Comparison of ENCODE assay signal across 8 mouse cellular contexts in genomic region chrX:136172786-136173185, GRCm38 (mm10). TPM values are rescaled to one million over a fixed set of nuclear protein-coding genes. Genes with fewer than 3 reads are reported as not detected.
DNase-seq lines count a peak whose midpoint lies in the region; ATAC-seq and TF ChIP-seq lines count a peak whose summit lies in the region.

No protein-coding gene starts in this region.

- H3K36me3 ChIP-seq in heart, embryonic 12.5 days: no peaks in the 10 kb centered on the region; the same call in 1 of the 2 replicates
- no peaks in the 10 kb centered on the region for H3K36me3 ChIP-seq in hindbrain, embryonic 11.5 days (ENCODE audit: control insufficient read depth, insufficient read depth, low read length)

- TF ChIP-seq CTCF in brain, embryonic 14.5 days (IDR thresholded peaks at IDR 0.05; ENCODE audit: borderline replicate concordance, extremely low read depth, insufficient read depth, insufficient read length): no peak

- intact Hi-C loops in heart, postnatal 36 days (cut with DNase I): loop anchor here (5.0 kb wide), 1 partner anchor 75 kb away; the partner anchor contains the start of gene Tceal9

- H3K9me3 ChIP-seq in heart, embryonic 12.5 days (replicated peaks): no peaks in the 10 kb centered on the region
- H3K9me3 ChIP-seq in hindbrain, embryonic 11.5 days (ENCODE audit: control insufficient read depth, low read length): no peaks in the 10 kb centered on the region

- ATAC-seq in heart, embryonic 12.5 days (ENCODE audit: insufficient number of reproducible peaks, low FRiP score): no peak
- no peak for ATAC-seq in hindbrain, embryonic 11.5 days (ENCODE audit: low FRiP score)
- no peak for ATAC-seq in megakaryocyte progenitor cell, adult 5-6 weeks (replicated peaks; ENCODE audit: poor library complexity)

- peak overlapping the region; percentile 55 for H3K4me2 ChIP-seq in heart, embryonic 12.5 days
- H3K4me2 ChIP-seq in hindbrain, embryonic 11.5 days (replicated peaks; ENCODE audit: low read depth, low read length): no peak overlapping the region

- TF ChIP-seq POLR2A in brain, embryonic 14.5 days (IDR thresholded peaks at IDR 0.05; ENCODE audit: borderline replicate concordance, extremely low read depth, insufficient read depth, insufficient read length, poor library complexity, severe bottlenecking): no peak

- no peak for DNase-seq in heart, postnatal 36 days
- DNase-seq in brain, embryonic 14.5 days (ENCODE audit: low read depth): peak; percentile 60
- peak; percentile 40 for DNase-seq in hindbrain, embryonic 11.5 days (ENCODE audit: low spot score)
- peak; percentile 16 for DNase-seq in mesoderm, embryonic 11.5 days (ENCODE audit: low read depth, low spot score)
- DNase-seq in layer of hippocampus, adult 8-10 months (ENCODE audit: low spot score in 2 of 2): no peak
- no peak for DNase-seq in gastrocnemius, adult 18-20 months (ENCODE audit: low spot score)

- no peaks in the 10 kb centered on the region for H3K4me1 ChIP-seq in heart, embryonic 12.5 days (replicated peaks)
- no peaks in the 10 kb centered on the region for H3K4me1 ChIP-seq in hindbrain, embryonic 11.5 days (replicated peaks; ENCODE audit: control insufficient read depth, insufficient read depth, low read length)

- WGBS in heart, embryonic 12.5 days: 31% methylated on average over 10 of the region's 10 CpGs
- 22% methylated on average over 10 of the region's 10 CpGs for WGBS in hindbrain, embryonic 11.5 days

- H3K9ac ChIP-seq in heart, embryonic 12.5 days: no peak overlapping the region
- H3K9ac ChIP-seq in hindbrain, embryonic 11.5 days (ENCODE audit: low read depth, low read length): no peak overlapping the region

- H3K27me3 ChIP-seq in heart, embryonic 12.5 days (replicated peaks): no peaks in the 10 kb centered on the region
- H3K27me3 ChIP-seq in hindbrain, embryonic 11.5 days (ENCODE audit: control insufficient read depth, insufficient read depth, low read length): no peaks in the 10 kb centered on the region

- H3K4me3 ChIP-seq in heart, embryonic 12.5 days: peak overlapping the region; percentile 71
- H3K4me3 ChIP-seq in hindbrain, embryonic 11.5 days (ENCODE audit: low read depth, low read length): peak overlapping the region; percentile 53

- H3K27ac ChIP-seq in heart, embryonic 12.5 days (ENCODE audit: poor library complexity, severe bottlenecking): peak overlapping the region; percentile 60
- no peak overlapping the region; the same call in 1 of the 2 replicates for H3K27ac ChIP-seq in hindbrain, embryonic 11.5 days (ENCODE audit: low read depth, low read length)

RNA-seq across cellular contexts. Expression of gene Tceal8, which starts 0.6 kb away (rescaled TPM):
- polyA plus RNA-seq in heart, embryonic 12.5 days (2016; fragmentation: Nextera tagmentation; extraction: Ambion mirVana): 265 and 277 TPM in 2 replicates
- total RNA-seq in heart, postnatal 36 days (2021): 10 to 100 TPM; 17.0 to 19.2 TPM
- 76.5 and 80.0 TPM in 2 replicates for polyA plus RNA-seq in brain, embryonic 14.5 days (2012; rRNA removed)
- 227 and 238 TPM in 2 replicates for polyA plus RNA-seq in hindbrain, embryonic 11.5 days (2014; fragmentation: Nextera tagmentation; extraction: Ambion mirVana)
- 10 to 100 TPM; 30.2 to 41.4 (median 34.4) TPM for total RNA-seq in layer of hippocampus, adult 8-10 months (2022)
- 64.8 and 74.3 TPM in 2 replicates for total RNA-seq in megakaryocyte progenitor cell, adult 5-6 weeks (2015)
- total RNA-seq in megakaryocyte progenitor cell, adult 5-6 weeks (2017): 109 and 113 TPM in 2 replicates
- 10 to 100 TPM in 1 of 2 experiments, 1 to 10 TPM in 1; 3.7 to 10.3 TPM for total RNA-seq in gastrocnemius, adult 18-20 months (2021)

RNA-seq across cellular contexts. Expression of gene Tceal5, which starts 30.9 kb away (rescaled TPM):
- polyA plus RNA-seq in heart, embryonic 12.5 days (2016; fragmentation: Nextera tagmentation; extraction: Ambion mirVana): 17.3 and 18.1 TPM in 2 replicates
- under 1 TPM in 1 of 2 experiments, not detected in 1; 0.58 TPM for total RNA-seq in heart, postnatal 36 days (2021)
- 17.9 and 34.9 TPM in 2 replicates for polyA plus RNA-seq in brain, embryonic 14.5 days (2012; rRNA removed)
- polyA plus RNA-seq in hindbrain, embryonic 11.5 days (2014; fragmentation: Nextera tagmentation; extraction: Ambion mirVana): 2.6 TPM in 2 replicates
- total RNA-seq in layer of hippocampus, adult 8-10 months (2022): 100 to 1,000 TPM in 2 of 4 experiments, 10 to 100 TPM in 2; 74.5 to 139 (median 105) TPM
- 0.27 and 0.64 TPM in 2 replicates for total RNA-seq in megakaryocyte progenitor cell, adult 5-6 weeks (2015)
- 1.00 TPM in 1 of 2 replicates, not detected in the other for total RNA-seq in megakaryocyte progenitor cell, adult 5-6 weeks (2017)
- 10 to 100 TPM; 24.1 to 39.5 TPM for total RNA-seq in gastrocnemius, adult 18-20 months (2021)

RNA-seq across cellular contexts. Expression of gene Bex4, which starts 34.0 kb away (rescaled TPM):
- polyA plus RNA-seq in heart, embryonic 12.5 days (2016; fragmentation: Nextera tagmentation; extraction: Ambion mirVana): 216 and 218 TPM in 2 replicates
- 1 to 10 TPM in 1 of 2 experiments, under 1 TPM in 1; 0.49 to 1.2 TPM for total RNA-seq in heart, postnatal 36 days (2021)
- 64.7 and 73.7 TPM in 2 replicates for polyA plus RNA-seq in brain, embryonic 14.5 days (2012; rRNA removed)
- polyA plus RNA-seq in hindbrain, embryonic 11.5 days (2014; fragmentation: Nextera tagmentation; extraction: Ambion mirVana): 85.4 and 86.3 TPM in 2 replicates
- 10 to 100 TPM; 16.9 to 22.5 (median 19.1) TPM for total RNA-seq in layer of hippocampus, adult 8-10 months (2022)
- 7.7 and 8.3 TPM in 2 replicates for total RNA-seq in megakaryocyte progenitor cell, adult 5-6 weeks (2015)
- total RNA-seq in megakaryocyte progenitor cell, adult 5-6 weeks (2017): 7.4 and 17.7 TPM in 2 replicates
- total RNA-seq in gastrocnemius, adult 18-20 months (2021): not detected

RNA-seq across cellular contexts. Expression of gene Tceal7, which starts 41.8 kb away (rescaled TPM):
- 9.2 and 10.6 TPM in 2 replicates for polyA plus RNA-seq in heart, embryonic 12.5 days (2016; fragmentation: Nextera tagmentation; extraction: Ambion mirVana)
- total RNA-seq in heart, postnatal 36 days (2021): 1 to 10 TPM in 1 of 2 experiments, not detected in 1; 1.1 TPM
- 1.3 and 1.5 TPM in 2 replicates for polyA plus RNA-seq in brain, embryonic 14.5 days (2012; rRNA removed)
- polyA plus RNA-seq in hindbrain, embryonic 11.5 days (2014; fragmentation: Nextera tagmentation; extraction: Ambion mirVana): 0.82 and 1.3 TPM in 2 replicates
- total RNA-seq in layer of hippocampus, adult 8-10 months (2022): 1 to 10 TPM in 3 of 4 experiments, under 1 TPM in 1; 0.67 to 2.5 (median 2.0) TPM
- not detected in 2 replicates for total RNA-seq in megakaryocyte progenitor cell, adult 5-6 weeks (2015)
- not detected in 2 replicates for total RNA-seq in megakaryocyte progenitor cell, adult 5-6 weeks (2017)
- total RNA-seq in gastrocnemius, adult 18-20 months (2021): 10 to 100 TPM; 24.1 to 40.7 TPM

RNA-seq across cellular contexts. Expression of gene Bex1, which starts 42.5 kb away (rescaled TPM):
- polyA plus RNA-seq in heart, embryonic 12.5 days (2016; fragmentation: Nextera tagmentation; extraction: Ambion mirVana): 208 and 215 TPM in 2 replicates
- total RNA-seq in heart, postnatal 36 days (2021): 1 to 10 TPM; 2.7 to 3.1 TPM
- 157 and 187 TPM in 2 replicates for polyA plus RNA-seq in brain, embryonic 14.5 days (2012; rRNA removed)
- polyA plus RNA-seq in hindbrain, embryonic 11.5 days (2014; fragmentation: Nextera tagmentation; extraction: Ambion mirVana): 99.1 and 107 TPM in 2 replicates
- 10 to 100 TPM; 73.8 to 81.8 (median 79.0) TPM for total RNA-seq in layer of hippocampus, adult 8-10 months (2022)
- 1.8 and 4.9 TPM in 2 replicates for total RNA-seq in megakaryocyte progenitor cell, adult 5-6 weeks (2015)
- 1.9 and 2.3 TPM in 2 replicates for total RNA-seq in megakaryocyte progenitor cell, adult 5-6 weeks (2017)
- 10 to 100 TPM in 1 of 2 experiments, 1 to 10 TPM in 1; 8.6 to 43.9 TPM for total RNA-seq in gastrocnemius, adult 18-20 months (2021)

Comparison
In these comparisons a context has a peak if more than half of its experiments do, and no peak if none do; other contexts are left out.
1. DNase-seq: peak in brain, embryonic 14.5 days (single experiment), hindbrain, embryonic 11.5 days (single experiment) and mesoderm, embryonic 11.5 days (single experiment); none in heart, postnatal 36 days (0 of 2), layer of hippocampus, adult 8-10 months (0 of 2) and gastrocnemius, adult 18-20 months (single experiment).
2. RNA of gene Tceal5, which starts 30.9 kb away (total RNA-seq): 74.5 to 139 TPM in layer of hippocampus, adult 8-10 months and 24.1 to 39.5 TPM in gastrocnemius, adult 18-20 months; 0.27 to 1.00 TPM in megakaryocyte progenitor cell, adult 5-6 weeks and 0.58 TPM in heart, postnatal 36 days; every median in the first group is over 10 times any median in the second.